Mouse (Mus musculus) hindbrain, embryonic 11.5 days (tissue): ENCODE measurements around the gene AC134908.4. TPM values are rescaled to one million over a fixed set of nuclear protein-coding genes. Genes with fewer than 3 reads are reported as not detected.
A peak's percentile ranks its signal among the peaks of the same experiment; 100 is the strongest.

Experiments used
- ATAC-seq: fragments of 200-750 bp; cut with Nextera tagmentation; 2 replicates; pipeline ENCODE4 v1.8.0; 2017; ENCODE audit warnings: mild to moderate bottlenecking, moderate TSS enrichment, moderate library complexity; ENCODE audit not compliant: low FRiP score
- DNase-seq: peaks from one replicate; pipeline ENCODE4 v3.0.0-alpha.2; 2015; ENCODE audit warnings: low spot score
- H3K27ac ChIP-seq: fragments of 300-500 bp; sonication (generic); 2 replicates; pipeline ENCODE4 v1.5.1; 2014; ENCODE audit warnings: mild to moderate bottlenecking, low read depth, low read length
- H3K27me3 ChIP-seq: fragments of 300-500 bp; sonication (generic); 2 replicates; pipeline ENCODE4 v1.6.1; 2014; ENCODE audit warnings: mild to moderate bottlenecking, low read length, moderate library complexity, mixed read lengths; ENCODE audit not compliant: control insufficient read depth, insufficient read depth
- H3K36me3 ChIP-seq: fragments of 300-500 bp; sonication (generic); 2 replicates; pipeline ENCODE4 v1.6.1; 2014; ENCODE audit warnings: mild to moderate bottlenecking, low read length, moderate library complexity, mixed read lengths; ENCODE audit not compliant: control insufficient read depth, insufficient read depth
- H3K4me1 ChIP-seq: fragments of 300-500 bp; sonication (generic); replicated peaks from 2 replicates; pipeline ENCODE4 v1.6.1; 2014; ENCODE audit warnings: low read length, mixed read lengths; ENCODE audit not compliant: control insufficient read depth, insufficient read depth
- H3K4me2 ChIP-seq: fragments of 300-500 bp; sonication (generic); replicated peaks from 2 replicates; pipeline ENCODE4 v1.6.1; 2014; ENCODE audit warnings: mild to moderate bottlenecking, low read depth, low read length
- H3K4me3 ChIP-seq: fragments of 300-500 bp; sonication (generic); 2 replicates; pipeline ENCODE4 v1.5.1; 2014; ENCODE audit warnings: low read depth, low read length
- H3K9ac ChIP-seq: fragments of 300-500 bp; sonication (generic); 2 replicates; pipeline ENCODE4 v1.6.1; 2014; ENCODE audit warnings: low read depth, low read length
- H3K9me3 ChIP-seq: fragments of 300-500 bp; sonication (generic); 2 replicates; pipeline ENCODE4 v1.6.1; 2016; ENCODE audit warnings: low read length; ENCODE audit not compliant: control insufficient read depth
- WGBS: fragments of 180-500 bp; shearing (Covaris S2); extraction: QIAGEN DNeasy Blood & Tissue Kit; methylation state at CpG from one replicate; pipeline ENCODE4 v1.1.7; 2014; 5-methylcytosine and 5-hydroxymethylcytosine counted together
- polyA plus RNA-seq: library from polyadenylated mRNA; unstranded; fragments of >200 nt; fragmentation: Nextera tagmentation; extraction: Ambion mirVana; gene quantifications from 2 replicates; pipeline ENCODE4 v1.2.1, GENCODE M21; 2014

The AC134908.4 gene
- polyA plus RNA-seq, 1 experiment from 2014 or later = 0.56 TPM

DNA sequence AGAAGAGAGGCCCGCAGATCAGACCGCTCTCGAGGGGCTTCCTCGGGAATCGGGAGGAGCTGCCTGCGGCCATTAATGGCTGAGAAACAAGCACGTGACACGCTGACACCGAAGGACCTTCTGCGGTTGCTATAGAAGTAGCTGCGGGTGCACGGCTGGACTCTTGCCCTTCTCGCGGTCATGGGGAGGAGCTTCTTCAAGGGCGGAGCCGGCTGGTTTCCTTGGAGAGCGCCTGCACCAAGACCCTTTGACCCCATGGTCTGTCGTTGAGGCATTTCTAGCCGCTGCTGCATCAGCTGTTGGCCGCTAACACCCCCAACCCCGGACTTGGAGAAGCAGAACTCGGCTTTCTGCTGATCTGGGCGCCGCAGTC lies 37.8 kb upstream of the AC134908.4 start, which contains the start of gene Stub1:
Stub1 (minus strand) TSS at position 114 of the 373 bp plus-strand sequence.
- DNase-seq = peak; percentile 87
- Histone ChIP-seq H3K9ac (peak within 1 kb of the TSS; percentile 79), H3K4me1 (peaks cover 46% of the 10 kb centered on the region), H3K4me2 (peak within 1 kb of the TSS; percentile 91), H3K9me3 (no peaks in the 10 kb centered on the region), H3K4me3 (peak within 1 kb of the TSS; percentile 83), H3K27me3 (no peaks in the 10 kb centered on the region), H3K36me3 (peaks cover 8% of the 10 kb centered on the region; the same call in 1 of the 2 replicates), H3K27ac (peak within 1 kb of the TSS; percentile 94)
- peak; percentile 75 for ATAC-seq
- under 1% methylated on average over 24 of the region's 24 CpGs for WGBS

DNA sequence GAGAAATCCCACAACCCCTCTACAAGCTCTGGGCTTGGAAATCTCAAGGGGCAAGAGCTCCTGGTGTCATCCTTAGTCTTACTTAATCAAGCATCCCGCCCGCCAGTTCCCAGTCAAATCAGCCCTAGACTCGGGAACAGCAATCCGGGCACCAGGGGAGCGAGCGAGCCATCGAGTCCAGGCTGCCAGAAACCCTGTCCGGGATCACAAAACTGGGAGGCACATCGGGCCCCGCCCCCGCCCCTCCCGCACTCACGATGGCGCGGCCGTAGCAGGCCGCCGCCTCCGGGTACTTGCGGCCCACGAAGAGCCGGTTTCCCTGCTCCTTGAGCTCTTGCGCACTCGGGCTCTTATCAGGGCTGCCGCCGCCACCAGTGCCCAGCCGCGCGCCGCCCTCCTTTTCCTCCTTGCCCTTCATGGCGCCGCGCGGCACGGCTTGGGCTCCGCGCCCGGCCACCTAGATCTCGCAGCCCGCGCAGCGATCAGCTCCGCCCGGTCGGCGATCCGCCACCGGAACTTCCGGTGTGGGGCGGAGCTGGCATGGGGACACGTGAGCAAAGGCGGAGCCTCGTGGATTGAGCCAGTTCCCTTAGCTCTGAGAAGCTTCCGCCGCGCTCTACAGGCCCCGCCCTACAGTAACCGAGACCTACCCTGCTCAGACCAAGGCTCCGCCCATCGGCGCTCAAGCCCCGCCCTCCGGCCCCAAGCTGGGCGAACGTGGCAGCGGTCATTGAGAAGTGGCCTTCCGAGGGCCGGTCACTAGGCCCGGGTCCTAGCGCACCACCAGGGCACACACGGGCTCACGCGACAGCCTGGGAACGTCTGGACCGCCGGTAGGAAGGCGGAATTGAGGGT lies 37.2 kb upstream of the AC134908.4 start:
- H3K27ac ChIP-seq = peak overlapping the region; percentile 94
- ATAC-seq (peak; percentile 90), DNase-seq (peak; percentile 99)
- peak overlapping the region; percentile 83 for H3K4me3 ChIP-seq
- peak overlapping the region; percentile 91 for H3K4me2 ChIP-seq
- H3K9ac ChIP-seq = peak overlapping the region; percentile 79
- H3K27me3 ChIP-seq = no peaks in the 10 kb centered on the region
- H3K36me3 ChIP-seq = peaks cover 8% of the 10 kb centered on the region; the same call in 1 of the 2 replicates
- WGBS = 0% methylated on average over 71 of the region's 77 CpGs
- H3K4me1 ChIP-seq = peaks cover 45% of the 10 kb centered on the region
- no peaks in the 10 kb centered on the region for H3K9me3 ChIP-seq

DNA sequence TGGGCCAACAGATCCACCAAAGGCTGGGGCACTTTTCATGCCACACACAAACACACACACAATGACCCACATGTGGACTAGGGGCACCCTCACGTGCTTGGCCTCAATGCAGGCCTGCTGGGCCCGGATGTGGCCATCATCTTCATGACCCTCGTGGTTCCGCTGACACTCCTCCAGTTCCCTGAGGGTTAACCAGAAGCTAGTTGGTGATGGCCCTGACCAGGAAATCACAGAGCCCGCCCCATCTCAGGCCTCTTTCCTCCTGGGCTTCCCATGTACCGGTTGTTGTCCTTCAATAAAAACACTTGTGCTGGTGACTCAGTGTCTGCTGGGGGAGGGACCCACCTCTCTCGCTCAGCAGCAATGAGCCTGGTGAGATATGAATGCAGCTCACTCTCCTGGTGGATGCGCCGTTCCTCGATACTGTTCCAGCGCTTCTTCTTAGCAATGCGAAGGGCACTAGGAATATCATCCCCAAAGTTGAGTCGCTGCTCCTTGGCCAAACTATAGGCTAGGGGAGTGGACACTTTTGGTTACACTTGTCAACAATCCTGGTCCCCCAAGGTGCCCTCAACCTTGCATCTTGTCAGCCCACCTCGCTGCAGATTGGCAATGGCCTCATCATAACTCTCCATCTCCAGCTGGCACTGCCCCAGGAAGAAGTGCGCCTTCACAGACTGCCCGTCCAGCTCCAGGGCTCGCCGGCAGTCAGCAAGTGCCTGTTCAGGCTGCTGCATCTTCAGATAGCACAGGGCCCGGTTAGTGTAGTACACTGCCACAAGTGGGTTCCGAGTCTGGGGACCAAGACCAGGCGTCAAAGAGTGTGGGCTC lies 36.2 kb upstream of the AC134908.4 start:
- DNase-seq (peak; percentile 19), ATAC-seq (no peak)
- 64% methylated on average over 21 of the region's 21 CpGs for WGBS
- H3K4me3 ChIP-seq = peak overlapping the region; percentile 83
- peaks cover 8% of the 10 kb centered on the region; the same call in 1 of the 2 replicates for H3K36me3 ChIP-seq
- H3K27ac ChIP-seq = no peak overlapping the region; the same call in 1 of the 2 replicates
- no peaks in the 10 kb centered on the region for H3K9me3 ChIP-seq
- peaks cover 38% of the 10 kb centered on the region for H3K4me1 ChIP-seq
- H3K4me2 ChIP-seq = peak overlapping the region; percentile 91
- peak overlapping the region; percentile 79 for H3K9ac ChIP-seq
- no peaks in the 10 kb centered on the region for H3K27me3 ChIP-seq

DNA sequence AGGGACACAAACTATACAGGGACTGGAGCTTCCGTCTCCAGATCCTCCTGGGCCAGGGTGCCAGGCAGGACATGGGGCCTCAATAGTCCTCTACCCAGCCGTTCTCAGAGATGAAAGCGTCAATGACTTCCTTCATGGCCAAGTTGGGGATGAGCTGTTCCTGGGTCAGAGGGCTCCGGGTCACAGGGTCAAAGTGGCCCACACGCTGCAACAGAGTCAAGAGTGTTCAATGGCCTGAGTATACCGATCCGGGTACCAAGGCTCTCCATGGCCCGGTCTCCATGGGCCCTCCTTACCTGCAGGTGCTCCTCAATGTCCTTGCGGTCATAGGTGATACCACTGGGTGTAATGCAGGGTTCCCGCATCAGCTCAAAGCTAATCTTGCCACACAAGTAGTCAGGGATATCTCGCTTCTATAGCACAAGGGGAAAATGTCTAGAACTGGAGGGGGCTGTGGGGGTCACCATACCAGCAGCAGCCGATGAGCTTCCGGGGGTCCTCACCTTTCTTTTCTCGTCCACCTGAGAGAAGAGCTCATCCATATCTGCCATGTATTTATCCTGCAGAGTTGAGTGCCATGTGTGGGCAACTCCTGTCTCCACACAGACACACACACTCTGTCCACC lies 35.5 kb upstream of the AC134908.4 start:
- WGBS = 89% methylated on average over 14 of the region's 14 CpGs
- 0 out of 2 replicates have a peak overlapping the region, but pooled peaks have one; percentile 23 for H3K9ac ChIP-seq
- no peak for DNase-seq
- peaks cover 32% of the 10 kb centered on the region for H3K4me1 ChIP-seq
- no peaks in the 10 kb centered on the region for H3K27me3 ChIP-seq
- H3K27ac ChIP-seq = no peak overlapping the region
- 0 out of 2 replicates have a peak overlapping the region, but pooled peaks have one; percentile 91 for H3K4me2 ChIP-seq
- H3K4me3 ChIP-seq = 0 out of 2 replicates have a peak overlapping the region, but pooled peaks have one; percentile 6
- ATAC-seq = no peak
- no peaks in the 10 kb centered on the region for H3K9me3 ChIP-seq
- peaks cover 8% of the 10 kb centered on the region; the same call in 1 of the 2 replicates for H3K36me3 ChIP-seq

DNA sequence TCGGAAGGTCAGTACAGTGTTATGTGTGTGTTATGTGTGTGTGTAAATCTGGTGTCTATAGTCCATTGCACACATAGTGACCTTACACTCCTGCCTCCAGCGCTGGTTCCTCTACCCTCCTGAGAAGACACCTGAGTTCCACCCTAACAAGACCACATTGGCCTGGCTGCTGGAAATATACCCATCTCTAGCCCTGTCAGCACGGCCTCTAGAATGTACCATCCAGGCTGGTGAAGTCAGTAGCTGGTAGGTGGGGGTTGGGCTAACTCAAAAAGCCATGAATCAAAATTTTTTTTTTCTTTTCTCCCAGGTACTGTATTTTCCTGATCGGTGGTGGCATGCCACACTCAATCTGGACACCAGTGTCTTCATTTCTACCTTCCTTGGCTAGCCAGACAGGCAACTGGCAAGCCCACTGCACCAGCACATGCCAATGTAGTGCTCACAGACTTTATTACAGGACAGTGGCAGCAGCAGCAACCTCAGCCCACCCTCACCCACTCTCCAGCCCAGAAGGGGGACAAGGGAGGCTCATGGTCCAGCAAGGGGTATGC lies 34.8 kb upstream of the AC134908.4 start:
- Histone ChIP-seq H3K4me1 (peaks cover 30% of the 10 kb centered on the region), H3K27ac (no peak overlapping the region), H3K9ac (0 out of 2 replicates have a peak overlapping the region, but pooled peaks have one; percentile 23), H3K4me3 (peak overlapping the region; percentile 65; the same call in 1 of the 2 replicates), H3K4me2 (peak overlapping the region; percentile 78), H3K9me3 (no peaks in the 10 kb centered on the region), H3K27me3 (no peaks in the 10 kb centered on the region), H3K36me3 (peaks cover 8% of the 10 kb centered on the region; the same call in 1 of the 2 replicates)
- WGBS = 86% methylated on average over 4 of the region's 4 CpGs
- ATAC-seq (no peak), DNase-seq (no peak)

DNA sequence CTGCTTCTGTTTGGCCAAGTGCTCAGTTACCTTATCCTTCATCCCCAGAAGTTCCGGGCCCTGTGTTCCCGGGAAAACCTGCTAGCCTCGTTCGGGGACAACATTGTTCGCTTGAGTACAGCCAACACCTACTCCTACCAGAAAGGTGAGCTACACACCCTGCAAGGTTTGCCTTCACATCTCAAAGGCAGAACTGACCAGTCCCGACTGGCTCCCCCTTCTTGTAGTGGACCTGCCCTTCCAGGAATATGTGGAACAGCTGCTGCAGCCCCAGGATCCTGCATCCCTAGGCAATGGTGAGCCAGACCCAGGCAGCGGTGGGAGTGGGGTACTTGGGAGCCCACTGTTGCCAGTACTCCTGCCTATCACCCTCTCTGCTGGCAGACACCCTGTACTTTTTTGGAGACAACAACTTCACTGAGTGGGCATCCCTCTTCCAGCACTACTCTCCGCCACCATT lies 34.1 kb upstream of the AC134908.4 start:
- Histone ChIP-seq H3K4me3 (peak overlapping the region; percentile 65), H3K27me3 (no peaks in the 10 kb centered on the region), H3K27ac (peak overlapping the region; percentile 76), H3K36me3 (peaks cover 4% of the 10 kb centered on the region; the same call in 1 of the 2 replicates), H3K4me1 (peaks cover 29% of the 10 kb centered on the region), H3K9me3 (no peaks in the 10 kb centered on the region), H3K4me2 (peak overlapping the region; percentile 78), H3K9ac (peak overlapping the region; percentile 88)
- DNase-seq = no peak
- no peak for ATAC-seq
- WGBS = 45% methylated on average over 8 of the region's 8 CpGs

DNA sequence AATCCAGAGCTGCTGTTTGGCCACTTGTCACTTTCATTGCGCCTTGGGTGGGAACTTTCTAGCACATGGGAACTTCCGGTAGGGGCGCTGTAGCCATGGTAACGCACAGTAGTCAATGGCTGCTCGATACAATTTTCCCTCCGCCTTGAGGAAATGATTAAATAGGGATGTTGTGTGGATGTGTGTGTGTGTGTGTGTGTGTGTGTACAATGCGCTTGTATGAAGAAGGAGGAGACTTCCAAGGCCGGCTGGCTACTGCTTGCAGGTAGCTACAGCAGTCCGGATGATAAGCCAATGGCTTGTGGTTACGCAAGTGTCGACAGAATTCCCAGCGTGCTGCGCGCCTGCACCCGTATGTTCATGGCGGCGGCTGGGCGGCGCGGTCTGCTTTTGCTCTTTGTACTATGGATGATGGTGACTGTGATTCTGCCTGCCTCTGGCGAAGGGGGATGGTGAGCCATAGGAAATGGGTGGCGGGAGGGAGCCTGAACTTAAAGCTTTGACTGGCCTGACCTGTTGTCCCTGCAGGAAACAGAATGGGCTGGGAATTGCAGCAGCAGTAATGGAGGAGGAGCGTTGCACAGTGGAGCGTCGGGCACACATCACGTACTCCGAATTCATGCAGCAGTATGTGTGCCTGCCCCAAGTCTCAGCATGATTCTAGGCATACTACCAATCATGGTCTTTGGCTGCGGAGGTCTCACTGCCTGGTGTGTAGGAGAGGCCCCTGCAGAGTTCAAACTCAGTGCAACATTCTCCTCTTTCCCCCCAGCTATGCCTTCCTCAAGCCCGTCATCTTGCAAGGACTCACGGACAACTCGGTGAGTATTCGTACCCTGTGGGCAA lies 33.5 kb upstream of the AC134908.4 start, which contains the start of gene Jmjd8:
Jmjd8 (plus strand) TSS at position 156 of the 846 bp plus-strand sequence.
- 2% methylated on average over 32 of the region's 32 CpGs for WGBS
- Histone ChIP-seq H3K9me3 (no peaks in the 10 kb centered on the region), H3K4me2 (peak within 1 kb of the TSS; percentile 78), H3K27me3 (no peaks in the 10 kb centered on the region), H3K36me3 (peaks cover 4% of the 10 kb centered on the region; the same call in 1 of the 2 replicates), H3K27ac (peak within 1 kb of the TSS; percentile 76), H3K4me1 (peaks cover 29% of the 10 kb centered on the region), H3K9ac (peak within 1 kb of the TSS; percentile 88), H3K4me3 (peak within 1 kb of the TSS; percentile 65)
- ATAC-seq (peak; percentile 32), DNase-seq (peak; percentile 88)
